Mouse (Mus musculus) monocyte, adult 2 months (primary cell): Measurements from ENCODE around the gene Vwa3a.

Experiments
- DNase-seq, 2 experiments: peaks; one replicate each; pipeline ENCODE4 v3.0.0; 2022; ENCODE audit warnings: low spot score in 2 of 2, low read depth in 1 of 2

Gene Vwa3a

GRCm38 (mm10) chr7:120835449-120836359 is 96.6 kb downstream of the Vwa3a start:
- DNase-seq: peak; percentile 88 to 96

- no peak for DNase-seq
Observed at GRCm38 (mm10) chr7:120836361-120836760, 97.2 kb downstream of the Vwa3a start.

GRCm38 (mm10) chr7:120838436-120839160 is 99.5 kb downstream of the Vwa3a start:
- no peak for DNase-seq

GRCm38 (mm10) chr7:120839786-120840185 is 100.7 kb downstream of the Vwa3a start:
- no peak for DNase-seq

- DNase-seq: peak; percentile 62 to 71
Observed at GRCm38 (mm10) chr7:120842345-120843036, 103.4 kb downstream of the Vwa3a start, which contains the start of gene Eef2k. Gene Eef2k, plus strand, starts transcription at chr7:120842831.

DNA sequence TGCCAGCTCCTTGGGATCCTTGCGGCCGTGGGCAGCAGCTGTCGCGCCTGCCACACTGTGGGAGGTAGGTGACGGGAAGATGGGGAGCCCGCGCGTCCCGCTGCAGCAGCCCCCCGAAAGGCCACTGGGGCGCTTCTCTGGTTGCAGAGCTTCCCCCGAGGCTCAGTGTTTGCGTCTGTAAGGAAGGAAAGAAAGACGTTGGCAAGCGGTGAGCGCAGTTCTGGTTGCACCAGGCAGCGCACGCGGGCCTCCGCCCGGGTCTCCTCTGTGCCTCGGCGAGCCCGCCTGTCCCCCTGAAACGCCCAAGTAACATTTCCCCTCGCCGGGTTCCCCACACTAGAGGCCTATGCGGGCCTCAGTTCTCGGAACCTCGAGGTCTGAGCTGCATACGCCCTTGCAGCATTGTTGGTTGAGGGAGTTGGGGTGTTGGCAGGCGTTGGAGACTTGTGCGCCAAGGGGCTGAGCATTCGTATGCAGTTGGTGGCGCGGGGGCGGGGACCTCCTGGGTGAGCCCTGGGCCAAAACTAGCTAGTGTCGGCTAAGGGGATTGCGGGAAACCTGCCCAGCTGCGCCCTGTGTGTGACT is 104.0 kb downstream of the Vwa3a start:
- no peak for DNase-seq

GRCm38 (mm10) chr7:120843852-120844435 is 104.8 kb downstream of the Vwa3a start:
- no peak for DNase-seq

GRCm38 (mm10) chr7:120844689-120845088 is 105.6 kb downstream of the Vwa3a start:
- no peak for DNase-seq

DNA sequence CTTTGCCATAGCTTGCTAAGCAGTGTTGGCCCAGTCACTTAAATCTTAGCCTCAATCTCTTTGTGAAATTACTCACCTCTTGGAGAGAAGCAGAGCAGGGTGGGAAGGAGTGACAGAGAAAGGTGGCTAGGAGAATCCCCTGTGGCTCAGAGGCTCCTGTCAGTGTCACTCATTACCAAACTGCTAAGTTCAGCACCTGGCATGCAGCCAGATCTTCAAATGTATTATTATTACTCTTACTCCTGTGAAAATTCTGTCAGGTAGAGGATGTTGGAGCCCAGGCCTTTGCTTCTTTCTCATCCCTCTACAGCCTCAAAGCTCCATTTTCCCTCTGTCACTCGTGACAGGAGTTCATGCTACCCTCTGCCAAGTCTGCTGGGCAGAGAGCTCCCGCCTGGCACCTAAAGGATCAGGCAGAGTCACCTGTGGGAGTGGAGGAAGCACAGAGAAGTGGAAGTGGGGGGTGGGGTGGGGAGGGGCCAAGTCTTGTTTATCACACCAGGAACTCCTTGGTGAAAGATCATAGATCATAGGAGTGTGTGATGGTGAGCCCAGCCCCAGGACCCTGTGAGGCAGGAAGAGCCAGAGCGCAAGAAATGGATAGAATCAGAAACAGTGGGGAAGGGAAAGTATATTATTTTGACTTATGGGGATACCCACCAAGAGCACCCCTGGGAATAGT is 109.9 kb downstream of the Vwa3a start:
- no peak for DNase-seq

- DNase-seq: no peak
Observed at GRCm38 (mm10) chr7:120850165-120850564, 111.0 kb downstream of the Vwa3a start.
